Mouse (Mus musculus) midbrain, embryonic 15.5 days (tissue): ENCODE measurements around the gene Ran. TPM values are rescaled to one million over a fixed set of nuclear protein-coding genes. Genes with fewer than 3 reads are reported as not detected.

Experiments
- ATAC-seq: fragments of 200-750 bp; cut with Nextera tagmentation; replicated peaks from 2 replicates; pipeline ENCODE4 v1.8.0; 2017; ENCODE audit warnings: moderate TSS enrichment
- H3K27ac ChIP-seq: fragments of 300-500 bp; sonication (generic); 2 replicates; pipeline ENCODE4 v1.5.1; 2015; ENCODE audit warnings: mild to moderate bottlenecking, inconsistent platforms
- H3K27me3 ChIP-seq: fragments of 300-500 bp; sonication (generic); replicated peaks from 2 replicates; pipeline ENCODE4 v1.6.1; 2015; ENCODE audit warnings: inconsistent platforms
- H3K36me3 ChIP-seq: fragments of 300-500 bp; sonication (generic); replicated peaks from 2 replicates; pipeline ENCODE4 v1.6.1; 2015; ENCODE audit warnings: inconsistent platforms
- H3K4me1 ChIP-seq: fragments of 300-500 bp; sonication (generic); 2 replicates; pipeline ENCODE4 v1.6.1; 2015; ENCODE audit warnings: inconsistent platforms
- H3K4me2 ChIP-seq: fragments of 300-500 bp; sonication (generic); 2 replicates; pipeline ENCODE4 v1.6.1; 2015; ENCODE audit warnings: inconsistent platforms, mild to moderate bottlenecking, moderate library complexity
- H3K4me3 ChIP-seq: fragments of 300-500 bp; sonication (generic); 2 replicates; pipeline ENCODE4 v1.5.1; 2015; ENCODE audit warnings: mild to moderate bottlenecking, inconsistent platforms
- H3K9ac ChIP-seq: fragments of 300-500 bp; sonication (generic); 2 replicates; pipeline ENCODE4 v1.6.1; 2015; ENCODE audit warnings: mild to moderate bottlenecking, inconsistent platforms
- H3K9me3 ChIP-seq: fragments of 300-500 bp; sonication (generic); 2 replicates; pipeline ENCODE4 v1.6.1; 2016; ENCODE audit warnings: inconsistent platforms
- WGBS: fragments of 180-500 bp; shearing (Covaris S2); methylation state at CpG from one replicate; pipeline ENCODE4 v1.1.7; 2015; ENCODE audit warnings: mixed read lengths; 5-methylcytosine and 5-hydroxymethylcytosine counted together
- polyA plus RNA-seq: library from polyadenylated mRNA; unstranded; fragments of >200 nt; fragmentation: Nextera tagmentation; extraction: Ambion mirVana; gene quantifications from 2 replicates; pipeline ENCODE4 v1.2.1, GENCODE M21; 2015

Gene Ran
- polyA plus RNA-seq, 1 experiment from 2014 or later, result 342 TPM

DNA sequence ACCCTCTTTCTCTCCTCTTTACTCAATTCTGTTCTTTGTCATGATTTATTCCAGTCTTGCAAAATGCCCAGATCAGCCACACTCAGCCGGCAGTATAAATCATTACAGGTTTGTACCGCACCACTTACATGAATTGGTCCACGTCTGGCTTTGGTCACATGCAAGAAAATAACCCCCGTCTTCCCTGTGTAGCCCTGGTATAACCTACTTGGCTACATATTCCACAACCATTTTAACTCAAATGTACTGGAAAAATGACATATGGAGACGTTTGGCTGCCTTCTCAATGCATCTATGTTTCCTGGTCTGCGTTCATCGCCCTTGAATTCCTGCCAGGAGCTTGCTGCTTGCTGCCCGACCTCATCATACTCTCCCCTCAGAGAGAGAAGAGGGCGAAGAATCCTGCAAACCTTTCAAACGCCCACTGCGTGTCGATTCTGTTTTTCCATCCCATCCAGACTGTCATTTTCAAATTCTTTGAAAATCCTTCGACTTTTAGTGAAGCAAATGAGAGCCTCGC, 52.0 kb downstream of the Ran start:
- H3K27me3 ChIP-seq, result no peaks in the 10 kb centered on the region
- no peaks in the 10 kb centered on the region for H3K4me1 ChIP-seq
- no peak overlapping the region for H3K4me3 ChIP-seq
- no peaks in the 10 kb centered on the region for H3K9me3 ChIP-seq
- no peak for ATAC-seq
- H3K36me3 ChIP-seq, result no peaks in the 10 kb centered on the region
- H3K27ac ChIP-seq, result no peak overlapping the region
- 73% methylated on average over 14 of the region's 14 CpGs for WGBS
- no peak overlapping the region for H3K4me2 ChIP-seq
- H3K9ac ChIP-seq, result no peak overlapping the region

DNA sequence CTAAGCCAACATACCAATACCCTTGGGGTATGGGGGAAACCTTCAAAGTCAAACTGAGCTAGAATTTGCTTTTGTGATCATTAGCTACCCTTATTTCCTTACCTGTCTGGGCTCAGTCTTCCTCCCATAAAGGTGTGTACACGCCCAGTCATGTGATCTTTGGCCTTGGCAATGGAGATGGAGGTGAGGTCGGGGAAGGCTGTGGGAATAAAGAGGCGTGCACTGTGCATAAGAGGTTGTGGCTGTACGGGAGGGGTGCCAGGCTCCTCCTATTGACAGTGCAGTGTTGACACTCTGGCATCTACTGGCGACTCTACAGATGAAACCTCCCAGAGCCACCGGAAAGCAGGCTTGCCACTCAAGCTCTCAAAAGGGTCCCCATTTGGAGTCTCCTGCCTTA, 53.5 kb downstream of the Ran start:
- Histone ChIP-seq H3K36me3 (no peaks in the 10 kb centered on the region), H3K27me3 (no peaks in the 10 kb centered on the region), H3K4me3 (no peak overlapping the region), H3K9me3 (no peaks in the 10 kb centered on the region), H3K9ac (no peak overlapping the region), H3K27ac (no peak overlapping the region), H3K4me2 (no peak overlapping the region), H3K4me1 (no peaks in the 10 kb centered on the region)
- no peak for ATAC-seq
- 82% methylated on average over 6 of the region's 6 CpGs for WGBS

Other genes with a start within 250 kb of the Ran start
- 6.2 and 6.8 TPM in 2 replicates for gene Rimbp2, start 66.6 kb upstream of the Ran start, polyA plus RNA-seq
- 15.4 and 15.6 TPM in 2 replicates for gene Stx2, start 11.5 kb upstream of the Ran start, polyA plus RNA-seq
- 0.18 and 0.26 TPM in 2 replicates for gene Adgrd1, start 76.7 kb downstream of the Ran start, polyA plus RNA-seq